Comparison of ENCODE assay signal across 16 mouse cellular contexts in genomic region chr11:106174372-106174771, GRCm38 (mm10). TPM values are rescaled to one million over a fixed set of nuclear protein-coding genes. Genes with fewer than 3 reads are reported as not detected.
A peak's percentile ranks its signal among the peaks of the same experiment; 100 is the strongest.
DNase-seq lines count a peak whose midpoint lies in the region; ATAC-seq and TF ChIP-seq lines count a peak whose summit lies in the region.
"Had no signal": no experiment of that assay in that cellular context is flagged by ENCODE, and none has a peak within 500 bp of the region (broad histone marks: within the 10 kb centered on the region; RNA-seq: fewer than 3 reads in every experiment).

No protein-coding gene starts in this region.

- H3K9ac ChIP-seq in kidney, embryonic 15.5 days, result no peak overlapping the region
- no peak overlapping the region for H3K9ac ChIP-seq in kidney, postnatal 0 days (ENCODE audit: low read depth, low read length)
- H3K9ac ChIP-seq: midbrain, embryonic 12.5 days had no signal

- no peak overlapping the region for H3K4me2 ChIP-seq in kidney, embryonic 15.5 days
- H3K4me2 ChIP-seq in kidney, postnatal 0 days (ENCODE audit: low read length), result no peak overlapping the region
- H3K4me2 ChIP-seq: midbrain, embryonic 12.5 days had no signal

- 53% methylated on average over 5 of the region's 5 CpGs for WGBS in kidney, adult 2 months
- WGBS in kidney, embryonic 15.5 days, result 64% methylated on average over 5 of the region's 5 CpGs
- WGBS in kidney, postnatal 0 days, result 50% methylated on average over 5 of the region's 5 CpGs

- no peak for TF ChIP-seq CTCF in kidney, adult 2 months (conservative IDR thresholded peaks at IDR 0.05; ENCODE audit: insufficient read depth, insufficient read length, low read depth, low read length)
- TF ChIP-seq CTCF in kidney, postnatal 0 days (IDR thresholded peaks at IDR 0.05; ENCODE audit: low read depth), result no peak
- TF ChIP-seq CTCF in layer of hippocampus, adult 2 months (conservative IDR thresholded peaks at IDR 0.05), result no peak

- no peak overlapping the region for H3K27ac ChIP-seq in kidney, adult 2 months (ENCODE audit: insufficient read depth, low read depth, low read length)
- H3K27ac ChIP-seq in kidney, embryonic 15.5 days, result no peak overlapping the region
- H3K27ac ChIP-seq in kidney, postnatal 0 days, result no peak overlapping the region
- no peak overlapping the region for H3K27ac ChIP-seq in layer of hippocampus, adult 2 months
- H3K27ac ChIP-seq: hindbrain, embryonic 10.5 days; midbrain, embryonic 12.5 days had no signal

- H3K4me3 ChIP-seq in kidney, adult 2 months (ENCODE audit: insufficient read depth, low read depth, low read length), result no peak overlapping the region
- no peak overlapping the region for H3K4me3 ChIP-seq in kidney, embryonic 15.5 days (replicated peaks)
- H3K4me3 ChIP-seq in kidney, postnatal 0 days (replicated peaks; ENCODE audit: low read depth, low read length), result no peak overlapping the region
- no peak overlapping the region for H3K4me3 ChIP-seq in layer of hippocampus, adult 2 months
- H3K4me3 ChIP-seq: hindbrain, embryonic 10.5 days; midbrain, embryonic 12.5 days had no signal

- no peaks in the 10 kb centered on the region for H3K9me3 ChIP-seq in kidney, embryonic 15.5 days (replicated peaks)
- H3K9me3 ChIP-seq in kidney, postnatal 0 days (replicated peaks; ENCODE audit: low read length), result no peaks in the 10 kb centered on the region
- H3K9me3 ChIP-seq: hindbrain, embryonic 10.5 days; midbrain, embryonic 12.5 days had no signal

- no peak for ATAC-seq in kidney, embryonic 15.5 days (replicated peaks; ENCODE audit: low FRiP score)
- ATAC-seq in kidney, postnatal 0 days (replicated peaks; ENCODE audit: low FRiP score, low read depth), result no peak
- ATAC-seq: forebrain, embryonic 14.5 days; intestine, postnatal 0 days had no signal

- H3K27me3 ChIP-seq in kidney, adult 2 months (replicated peaks; ENCODE audit: control insufficient read depth, insufficient read depth, low read length), result no peaks in the 10 kb centered on the region
- no peaks in the 10 kb centered on the region for H3K27me3 ChIP-seq in kidney, embryonic 15.5 days
- no peaks in the 10 kb centered on the region for H3K27me3 ChIP-seq in kidney, postnatal 0 days (ENCODE audit: insufficient read depth, low read length)
- H3K27me3 ChIP-seq: midbrain, embryonic 12.5 days had no signal

- no peaks in the 10 kb centered on the region for H3K4me1 ChIP-seq in kidney, adult 2 months (ENCODE audit: control insufficient read depth, insufficient read depth, low read length)
- no peaks in the 10 kb centered on the region for H3K4me1 ChIP-seq in kidney, embryonic 15.5 days
- H3K4me1 ChIP-seq in kidney, postnatal 0 days (replicated peaks; ENCODE audit: insufficient read depth, low read length), result no peaks in the 10 kb centered on the region
- H3K4me1 ChIP-seq: hindbrain, embryonic 10.5 days; midbrain, embryonic 12.5 days had no signal

- H3K36me3 ChIP-seq in kidney, adult 2 months (ENCODE audit: control insufficient read depth, insufficient read depth, low read length), result no peaks in the 10 kb centered on the region
- peaks cover 20% of the 10 kb centered on the region for H3K36me3 ChIP-seq in kidney, embryonic 15.5 days
- H3K36me3 ChIP-seq in kidney, postnatal 0 days (ENCODE audit: insufficient read depth, low read length), result peaks cover 2% of the 10 kb centered on the region; the same call in 1 of the 2 replicates

- DNase-seq in kidney, adult 2 months, result peak; percentile 86
- peak; percentile 70 to 75 for DNase-seq in cerebellum, adult 18-20 months
- peak; percentile 69 to 81 for DNase-seq in cerebellum, postnatal 25 days
- DNase-seq in kidney, postnatal 0 days (ENCODE audit: low spot score), result peak; percentile 21
- DNase-seq in yolk sac, embryonic 10.5 days (ENCODE audit: low spot score), result no peak
- DNase-seq in layer of hippocampus, adult 2 months (ENCODE audit: low spot score in 2 of 2), result no peak
- DNase-seq in frontal cortex, postnatal 25 days (ENCODE audit: low spot score in 2 of 2), result no peak

- no peak for TF ChIP-seq POLR2A in kidney, adult 2 months (IDR thresholded peaks at IDR 0.05; ENCODE audit: low read depth, low read length)

RNA-seq across cellular contexts. Expression of gene Limd2, which starts 13.7 kb away (rescaled TPM):
- 27.8 and 48.3 TPM in 2 replicates for polyA plus RNA-seq in kidney, adult 2 months (2012; rRNA removed)
- polyA plus RNA-seq in kidney, embryonic 15.5 days (2015; fragmentation: Nextera tagmentation; extraction: Ambion mirVana), result 201 and 217 TPM in 2 replicates
- polyA plus RNA-seq in kidney, postnatal 0 days (2015; fragmentation: Nextera tagmentation; extraction: Ambion mirVana), result 132 and 140 TPM in 2 replicates
- total RNA-seq in layer of hippocampus, adult 2 months (2021), result 100 to 1,000 TPM; 153 TPM

RNA-seq across cellular contexts. Expression of gene Gm10840, which starts 13.7 kb away (rescaled TPM):
- not detected in 2 replicates for polyA plus RNA-seq in kidney, adult 2 months (2012; rRNA removed)
- polyA plus RNA-seq in kidney, embryonic 15.5 days (2015; fragmentation: Nextera tagmentation; extraction: Ambion mirVana), result not detected in 2 replicates
- polyA plus RNA-seq in kidney, postnatal 0 days (2015; fragmentation: Nextera tagmentation; extraction: Ambion mirVana), result not detected in 2 replicates
- not detected for total RNA-seq in layer of hippocampus, adult 2 months (2021)
- total RNA-seq: left cerebral cortex, postnatal 36 days had no signal
- polyA plus RNA-seq: brain, embryonic 14.5 days; forebrain, embryonic 14.5 days; intestine, postnatal 0 days; lung, embryonic 16.5 days; neural tube, embryonic 11.5 days had no signal

RNA-seq across cellular contexts. Expression of gene Strada, which starts 27.6 kb away (rescaled TPM):
- 28.4 and 28.5 TPM in 2 replicates for polyA plus RNA-seq in kidney, adult 2 months (2012; rRNA removed)
- 28.6 and 31.5 TPM in 2 replicates for polyA plus RNA-seq in kidney, embryonic 15.5 days (2015; fragmentation: Nextera tagmentation; extraction: Ambion mirVana)
- 19.9 and 21.6 TPM in 2 replicates for polyA plus RNA-seq in kidney, postnatal 0 days (2015; fragmentation: Nextera tagmentation; extraction: Ambion mirVana)
- 10 to 100 TPM; 32.0 to 34.3 TPM for total RNA-seq in layer of hippocampus, adult 2 months (2021)

RNA-seq across cellular contexts. Expression of gene Ccdc47, which starts 41.8 kb away (rescaled TPM):
- polyA plus RNA-seq in kidney, adult 2 months (2012; rRNA removed), result 14.0 and 20.6 TPM in 2 replicates
- polyA plus RNA-seq in kidney, embryonic 15.5 days (2015; fragmentation: Nextera tagmentation; extraction: Ambion mirVana), result 85.4 and 89.5 TPM in 2 replicates
- 81.1 and 88.0 TPM in 2 replicates for polyA plus RNA-seq in kidney, postnatal 0 days (2015; fragmentation: Nextera tagmentation; extraction: Ambion mirVana)
- total RNA-seq in layer of hippocampus, adult 2 months (2021), result 10 to 100 TPM; 89.8 to 98.2 TPM

RNA-seq across cellular contexts. Expression of gene Ddx42, which starts 42.4 kb away (rescaled TPM):
- 8.3 and 10.0 TPM in 2 replicates for polyA plus RNA-seq in kidney, adult 2 months (2012; rRNA removed)
- 75.9 and 77.8 TPM in 2 replicates for polyA plus RNA-seq in kidney, embryonic 15.5 days (2015; fragmentation: Nextera tagmentation; extraction: Ambion mirVana)
- 48.6 and 52.1 TPM in 2 replicates for polyA plus RNA-seq in kidney, postnatal 0 days (2015; fragmentation: Nextera tagmentation; extraction: Ambion mirVana)
- 10 to 100 TPM; 69.8 to 71.1 TPM for total RNA-seq in layer of hippocampus, adult 2 months (2021)

Comparison
In these comparisons a context has a peak if more than half of its experiments do, and no peak if none do; other contexts are left out.
1. DNase-seq: peak in kidney, adult 2 months (single experiment), cerebellum, adult 18-20 months (2 of 2), cerebellum, postnatal 25 days (2 of 2) and kidney, postnatal 0 days (single experiment); none in yolk sac, embryonic 10.5 days (single experiment), layer of hippocampus, adult 2 months (0 of 2) and frontal cortex, postnatal 25 days (0 of 2).